Mouse (Mus musculus) lung, postnatal 36 days (tissue): ENCODE results near the gene Zfp706.
"Not testable (repeated sequence)": the region's sequence is repeated elsewhere in the genome, so short reads cannot be mapped to it uniquely, and the experiment has no call there.

Experiments used
- DNase-seq: peaks from one replicate; pipeline ENCODE4 v3.0.0; 2022; ENCODE audit warnings: mixed read lengths

Zfp706 gene

GRCm38 (mm10) chr15:37007959-37008419 lies 416 bp upstream of the Zfp706 start:
- no peak for DNase-seq

GRCm38 (mm10) chr15:37006475-37007164 lies 953 bp downstream of the Zfp706 start:
- peak; percentile 63 for DNase-seq

DNA sequence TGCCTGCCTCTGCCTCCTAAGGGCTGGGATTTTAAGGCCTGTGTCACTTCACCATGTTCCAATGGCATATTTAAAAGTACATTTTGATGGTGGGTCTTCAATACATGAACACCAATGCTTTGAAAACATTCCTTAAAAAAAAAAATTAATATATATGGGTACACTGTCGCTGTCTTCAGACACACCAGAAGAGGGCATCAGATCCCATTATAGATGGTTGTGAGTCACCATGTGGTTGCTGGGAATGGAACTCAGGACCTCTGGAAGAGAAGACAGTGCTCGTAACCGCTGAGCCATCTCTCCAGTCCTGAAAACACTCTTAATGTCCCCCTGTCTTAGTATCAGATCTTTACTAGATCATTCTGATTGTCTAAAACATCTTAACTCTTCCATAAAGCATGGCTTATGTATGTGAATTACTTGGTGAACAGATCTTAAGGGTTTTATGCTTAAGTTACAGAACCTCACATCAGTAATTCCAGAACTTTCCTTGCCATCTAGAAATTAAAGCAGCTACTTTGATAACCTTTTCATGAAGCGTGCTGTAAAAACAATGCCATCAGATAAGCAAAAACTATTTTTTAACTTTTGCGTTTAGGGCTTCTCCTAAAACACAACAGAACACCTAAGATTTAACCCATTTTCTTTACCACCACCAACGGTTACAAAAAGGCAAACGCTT lies 1.6 kb downstream of the Zfp706 start:
- DNase-seq: no peak

GRCm38 (mm10) chr15:37004858-37005257 lies 2.7 kb downstream of the Zfp706 start:
- no peak for DNase-seq

DNA sequence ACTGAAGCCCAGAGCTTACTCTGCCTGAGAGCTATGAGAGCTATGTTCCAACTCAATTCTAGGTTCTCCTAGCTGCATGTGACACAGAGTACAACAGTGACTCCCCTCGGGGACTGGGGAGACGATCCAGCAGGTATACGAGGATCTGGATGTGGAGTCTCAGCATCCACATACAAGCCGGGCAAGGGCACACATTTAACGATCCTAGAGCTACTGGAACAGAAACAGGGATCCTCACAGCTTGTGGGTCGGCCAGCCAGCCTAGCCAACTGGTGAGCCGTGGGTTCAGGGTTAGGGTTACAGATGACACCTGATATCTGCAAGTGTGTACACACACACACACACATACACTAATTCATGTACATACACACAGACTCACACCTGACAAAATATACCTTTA lies 5.3 kb downstream of the Zfp706 start:
- no peak for DNase-seq

GRCm38 (mm10) chr15:36999602-37000001 lies 8.0 kb downstream of the Zfp706 start:
- not testable (repeated sequence) for DNase-seq

- no peak for DNase-seq
Measured at GRCm38 (mm10) chr15:36995166-36995565, 12.4 kb downstream of the Zfp706 start.

GRCm38 (mm10) chr15:36994665-36995064 lies 12.9 kb downstream of the Zfp706 start:
- DNase-seq: no peak

GRCm38 (mm10) chr15:36993435-36994178 lies 14.0 kb downstream of the Zfp706 start:
- DNase-seq: peak; percentile 68

DNA sequence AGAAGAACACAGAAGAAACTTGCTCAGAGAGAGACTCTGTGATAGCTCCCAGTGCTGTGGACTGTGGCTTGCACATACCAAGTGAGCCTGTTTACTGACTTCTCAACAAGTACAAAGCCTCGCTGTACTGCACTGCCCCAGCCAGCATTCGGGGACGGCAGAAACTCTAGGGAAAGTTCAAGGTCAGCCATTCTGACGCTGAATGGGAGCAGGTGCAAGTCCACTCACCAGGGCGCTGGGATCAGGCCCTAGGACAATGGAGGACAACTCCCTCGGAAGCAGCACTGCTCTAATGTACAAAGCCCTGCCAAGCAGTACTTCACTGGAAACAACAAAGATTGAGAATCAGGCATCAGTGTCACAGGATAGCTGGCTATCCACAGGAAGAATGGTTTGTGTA lies 16.2 kb downstream of the Zfp706 start:
- DNase-seq: no peak

- no peak for DNase-seq
Measured at GRCm38 (mm10) chr15:36989922-36990321, 17.7 kb downstream of the Zfp706 start.

DNA sequence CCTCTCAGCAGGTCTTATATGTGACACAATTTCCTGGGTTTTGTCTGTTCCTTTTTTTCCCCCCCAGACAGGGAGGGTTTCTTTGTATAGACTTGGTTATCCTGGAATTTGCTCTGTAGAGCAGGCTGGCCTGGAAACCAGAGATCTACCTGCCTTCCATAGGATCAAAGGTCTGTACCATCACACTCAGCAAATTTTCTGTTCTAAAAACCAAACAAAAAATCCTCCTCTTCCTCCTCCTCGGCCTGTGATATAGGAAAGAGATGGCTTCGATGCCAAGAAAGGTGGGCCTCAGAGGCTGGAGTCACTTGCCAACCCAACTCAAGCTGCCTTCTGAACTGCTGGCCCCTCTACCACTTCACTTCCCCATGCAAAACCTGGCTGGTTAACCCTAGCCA lies 18.9 kb downstream of the Zfp706 start:
- DNase-seq: no peak

GRCm38 (mm10) chr15:36987976-36988717 lies 19.4 kb downstream of the Zfp706 start:
- no peak for DNase-seq

GRCm38 (mm10) chr15:36987211-36987877 lies 20.2 kb downstream of the Zfp706 start:
- DNase-seq: peak; percentile 46

GRCm38 (mm10) chr15:36985567-36985925 lies 22.0 kb downstream of the Zfp706 start:
- no peak for DNase-seq

DNA sequence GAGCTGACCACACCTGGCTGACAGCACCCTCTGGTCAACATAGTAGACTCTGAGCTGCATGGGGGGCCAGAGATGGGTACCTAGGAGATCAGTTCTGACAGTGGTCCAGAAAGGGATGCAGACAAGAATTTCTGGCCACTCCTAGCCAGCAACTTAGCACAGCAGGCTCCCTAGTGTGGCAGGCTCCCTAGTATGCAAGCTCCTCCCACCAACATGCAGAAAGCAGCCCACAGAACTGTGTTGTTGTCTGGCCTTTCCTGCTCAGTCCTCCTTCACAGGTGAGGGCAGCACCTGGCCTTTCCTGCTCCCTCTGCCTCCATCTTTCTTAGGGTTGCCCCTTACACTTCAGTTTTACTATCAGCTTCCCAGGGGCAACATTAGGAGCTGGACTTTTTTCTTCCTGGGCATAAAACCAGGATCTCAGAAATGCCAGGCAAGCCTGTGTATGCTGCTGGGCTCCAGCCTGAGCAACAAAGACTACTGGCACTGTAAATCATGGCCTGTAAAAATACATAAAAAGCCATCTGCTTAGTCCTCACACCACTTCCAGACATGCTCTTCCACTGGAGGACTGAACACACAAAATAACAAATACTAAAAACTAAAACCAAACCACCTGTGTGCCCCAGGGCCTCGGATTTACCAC lies 22.5 kb downstream of the Zfp706 start:
- DNase-seq: no peak

DNA sequence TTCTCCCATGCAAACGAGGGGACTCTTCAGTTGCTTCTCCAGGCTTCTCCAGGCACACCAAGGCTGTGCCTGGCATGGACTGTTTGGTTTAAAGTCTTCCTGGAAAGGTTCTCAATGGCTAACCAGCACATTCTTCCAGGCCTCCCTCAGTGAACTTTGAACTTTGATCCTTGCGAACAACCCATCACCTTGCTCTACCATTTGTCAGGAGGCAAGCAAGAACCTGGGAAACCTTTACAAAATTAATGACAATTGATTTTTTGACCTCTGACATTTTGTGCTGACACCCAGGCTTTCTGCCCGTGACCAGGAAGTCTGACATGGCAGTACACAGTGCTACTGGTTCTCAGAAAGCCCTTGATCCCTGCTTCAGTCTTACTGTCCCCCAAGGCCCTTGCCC lies 24.1 kb downstream of the Zfp706 start:
- no peak for DNase-seq

GRCm38 (mm10) chr15:36980238-36980637 lies 27.3 kb downstream of the Zfp706 start:
- no peak for DNase-seq

DNA sequence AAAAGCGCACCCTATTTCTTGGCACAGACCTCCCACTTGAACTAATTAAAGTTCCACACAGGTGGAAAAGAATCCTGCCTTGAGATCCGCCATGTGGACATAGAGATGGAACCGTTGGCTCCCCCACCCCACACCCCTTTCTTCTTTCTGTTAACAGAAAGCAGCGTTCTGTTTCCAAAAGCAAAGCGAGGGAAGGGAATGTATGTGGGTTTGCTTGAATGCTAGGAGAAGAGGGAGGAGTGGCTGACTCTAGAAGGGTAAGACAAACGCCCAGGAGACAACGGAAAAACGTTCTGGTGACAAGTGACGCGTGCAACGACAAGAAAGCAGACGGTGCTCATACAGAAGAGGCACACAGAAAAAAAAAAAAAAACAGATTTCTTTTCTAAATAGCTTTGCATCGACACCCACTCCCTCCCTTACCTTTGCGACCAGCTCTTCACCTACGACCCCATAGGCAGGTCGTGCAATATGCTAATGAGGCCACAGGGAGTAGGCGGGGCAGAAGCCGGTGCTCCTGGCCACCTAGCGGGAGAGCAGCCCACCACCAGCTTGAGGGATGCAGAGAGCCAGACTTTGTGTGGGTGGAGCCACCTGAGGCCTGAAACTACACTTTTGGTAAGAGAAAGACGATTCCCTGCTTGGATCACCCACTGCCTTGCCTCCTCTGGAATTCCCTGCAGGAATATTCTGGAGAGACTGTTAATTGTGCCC lies 27.9 kb downstream of the Zfp706 start:
- DNase-seq: peak; percentile 52

- no peak for DNase-seq
Measured at GRCm38 (mm10) chr15:36979159-36979487, 28.4 kb downstream of the Zfp706 start.

DNA sequence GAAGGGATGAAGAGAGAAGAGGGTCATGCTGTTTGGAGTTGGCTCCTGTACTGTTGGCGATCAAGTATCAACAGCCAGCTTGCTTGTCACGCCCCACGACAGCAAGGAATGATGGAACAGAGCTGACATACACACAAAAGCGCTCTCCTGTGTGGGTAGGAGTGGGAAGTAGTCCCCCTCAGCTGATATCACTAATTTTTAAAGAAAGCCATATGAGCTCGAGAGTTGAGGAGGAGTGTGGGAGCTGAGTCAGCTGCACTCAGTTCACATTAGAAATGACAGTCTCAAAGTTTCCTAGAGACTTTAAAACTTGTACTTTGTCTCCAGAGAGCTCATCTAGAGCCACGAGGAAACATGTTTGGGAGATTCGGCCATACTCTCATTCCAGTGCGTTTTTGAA lies 29.8 kb downstream of the Zfp706 start:
- DNase-seq: no peak
